Mouse (Mus musculus) ES-E14 (cell line): ENCODE data around the gene Vmn2r85. TPM values are rescaled to one million over a fixed set of nuclear protein-coding genes. Genes with fewer than 3 reads are reported as not detected.

Source experiments
- DNase-seq: peaks from one replicate; pipeline ENCODE4 v3.0.0-alpha.2; 2013; ENCODE audit warnings: low read depth, low spot score
- H3K27ac ChIP-seq: 2 replicates; pipeline ENCODE4 v1.5.1; 2012; ENCODE audit warnings: low read depth, mild to moderate bottlenecking, low read length, moderate library complexity, mixed read lengths; ENCODE audit not compliant: poor library complexity, insufficient read depth, severe bottlenecking
- H3K36me3 ChIP-seq: 2 replicates; pipeline ENCODE4 v1.6.1; 2012; ENCODE audit warnings: mild to moderate bottlenecking, low read length, moderate library complexity, mixed read lengths; ENCODE audit not compliant: control insufficient read depth, poor library complexity, insufficient read depth, severe bottlenecking
- H3K4me1 ChIP-seq, 2 experiments: fragments of 150-350 bp in 1 of 2; sonication (generic) in 1 of 2; 2 replicates each; pipeline ENCODE4 v1.6.1; 2012; ENCODE audit warnings: low read length in 2 of 2, mild to moderate bottlenecking in 1 of 2, mixed read lengths in 1 of 2; ENCODE audit not compliant: control insufficient read depth in 2 of 2, insufficient read depth in 2 of 2, poor library complexity in 1 of 2
- H3K4me3 ChIP-seq, 2 experiments: fragments of 150-350 bp in 1 of 2; sonication (generic) in 1 of 2; 2 replicates each; pipeline ENCODE4 v1.5.1; 2012; ENCODE audit warnings: low read length in 2 of 2, low read depth in 1 of 2, mild to moderate bottlenecking in 1 of 2, mixed read lengths in 1 of 2; ENCODE audit not compliant: insufficient read depth in 1 of 2, poor library complexity in 1 of 2, severe bottlenecking in 1 of 2
- H3K9ac ChIP-seq: 2 replicates; pipeline ENCODE4 v1.6.1; 2012; ENCODE audit warnings: low read depth, mild to moderate bottlenecking, low read length, mixed read lengths; ENCODE audit not compliant: poor library complexity, insufficient read depth, severe bottlenecking
- H3K9me3 ChIP-seq: fragments of 150-350 bp; sonication (generic); 2 replicates; pipeline ENCODE4 v1.6.1; 2012; ENCODE audit warnings: low read depth, mild to moderate bottlenecking, low read length; ENCODE audit not compliant: control insufficient read depth, insufficient read depth
- CHD2 ChIP-seq: IDR thresholded peaks from 2 replicates; pipeline ENCODE4 v1.6.1; 2014; ENCODE audit warnings: mild to moderate bottlenecking, low read depth, low read length, inconsistent platforms
- HCFC1 ChIP-seq: IDR thresholded peaks from 2 replicates; pipeline ENCODE4 v1.6.1; 2012; ENCODE audit warnings: low read length, inconsistent platforms, borderline replicate concordance; ENCODE audit not compliant: insufficient read depth
- MAFK ChIP-seq: IDR thresholded peaks from 2 replicates; pipeline ENCODE4 v1.6.1; 2014; ENCODE audit warnings: mild to moderate bottlenecking, low read depth, low read length, inconsistent platforms; ENCODE audit not compliant: insufficient read depth
- ZC3H11A ChIP-seq: IDR thresholded peaks from 2 replicates; pipeline ENCODE4 v1.6.1; 2012; ENCODE audit warnings: low read depth, mild to moderate bottlenecking, inconsistent platforms, low read length, borderline replicate concordance
- ZNF384 ChIP-seq: IDR thresholded peaks from 2 replicates; pipeline ENCODE4 v1.6.1; 2012; ENCODE audit warnings: low read depth, low read length, inconsistent platforms
- in situ Hi-C, 2 experiments: fragments of 600-800 bp; cut with MboI; formaldehyde crosslinking; loops; one replicate each; pipeline ENCODE4 v1.15.1; 2025; ENCODE audit warnings: low sequenced_read_pairs in 2 of 2, inconsistent platforms in 1 of 2; ENCODE audit not compliant: unreplicated experiment in 2 of 2
- total RNA-seq: library from RNA; depleted of rRNA; stranded (reverse); fragments of 300-350 nt; gene quantifications from 2 replicates; pipeline ENCODE4 v1.2.3, GENCODE M21; 2012

The Vmn2r85 gene
- total RNA-seq, 1 experiment, result not detected

GRCm38 (mm10) chr10:130375145-130375544 is 54.4 kb downstream of the Vmn2r85 start:
- no peak for DNase-seq

GRCm38 (mm10) chr10:130372491-130373173 is 56.9 kb downstream of the Vmn2r85 start:
- H3K27ac ChIP-seq, result no peak overlapping the region
- no peak for TF ChIP-seq HCFC1
- TF ChIP-seq MAFK, result no peak
- no peak for TF ChIP-seq ZNF384
- no peak for TF ChIP-seq ZC3H11A
- TF ChIP-seq CHD2, result no peak
- H3K36me3 ChIP-seq, result no peaks in the 10 kb centered on the region
- no peak overlapping the region for H3K4me3 ChIP-seq
- no peak for DNase-seq
- H3K9me3 ChIP-seq, result no peaks in the 10 kb centered on the region
- in situ Hi-C loops, result no loop called here
- H3K9ac ChIP-seq, result no peak overlapping the region
- no peaks in the 10 kb centered on the region for H3K4me1 ChIP-seq

More at GRCm38 (mm10) chr10:130375145-130375544, 54.4 kb downstream of the Vmn2r85 start:
- in situ Hi-C loops, result no loop called here
- H3K4me3 ChIP-seq, result no peak overlapping the region
- no peaks in the 10 kb centered on the region for H3K4me1 ChIP-seq
- no peaks in the 10 kb centered on the region for H3K36me3 ChIP-seq
- TF ChIP-seq ZNF384 (no peak), ZC3H11A (no peak), MAFK (no peak), CHD2 (no peak), HCFC1 (no peak)
- H3K9ac ChIP-seq, result no peak overlapping the region
- H3K27ac ChIP-seq, result no peak overlapping the region
- H3K9me3 ChIP-seq, result no peaks in the 10 kb centered on the region

- Histone ChIP-seq H3K27ac (no peak overlapping the region), H3K4me1 (no peaks in the 10 kb centered on the region), H3K9ac (no peak overlapping the region), H3K36me3 (no peaks in the 10 kb centered on the region), H3K4me3 (no peak overlapping the region), H3K9me3 (no peaks in the 10 kb centered on the region)
- in situ Hi-C loops, result no loop called here
- TF ChIP-seq MAFK (no peak), ZNF384 (no peak), HCFC1 (no peak), ZC3H11A (no peak), CHD2 (no peak)
- no peak for DNase-seq
These were observed 57.9 kb downstream of the Vmn2r85 start for GRCm38 (mm10) chr10:130371644-130372043.

DNA sequence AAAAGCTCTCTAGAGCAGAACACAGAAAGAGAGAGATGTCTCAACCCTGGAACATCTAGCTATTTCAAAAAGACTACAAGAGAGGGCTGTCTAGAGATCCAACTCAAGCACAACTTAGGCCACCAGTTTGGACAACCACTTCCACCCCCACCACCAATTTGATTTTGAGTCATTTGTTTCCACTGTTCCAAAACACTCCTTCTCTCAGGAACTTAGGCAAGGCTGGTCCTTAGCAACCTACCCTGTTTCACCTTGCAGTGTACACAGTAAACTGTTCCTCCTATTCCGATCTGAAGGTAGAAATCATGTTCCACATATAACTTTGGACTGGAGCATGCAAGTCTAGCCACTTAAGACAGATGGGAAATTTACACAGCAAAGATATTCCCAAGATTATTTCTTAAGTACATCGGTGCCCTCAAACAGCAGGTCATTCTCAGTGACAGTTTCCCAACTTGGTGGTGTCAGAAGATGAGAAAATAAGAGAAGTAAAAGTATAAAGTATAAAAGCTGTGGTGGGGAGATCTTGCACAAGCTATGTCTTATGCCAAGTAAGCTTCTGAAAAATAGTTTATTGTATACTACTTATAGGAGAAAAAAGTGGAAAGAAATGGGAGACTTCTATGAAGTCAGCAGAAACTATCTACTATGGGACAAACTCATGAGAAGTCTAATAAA is 59.4 kb downstream of the Vmn2r85 start:
- DNase-seq, result no peak
- Histone ChIP-seq H3K27ac (no peak overlapping the region), H3K9me3 (no peaks in the 10 kb centered on the region), H3K36me3 (no peaks in the 10 kb centered on the region), H3K4me3 (no peak overlapping the region), H3K4me1 (no peaks in the 10 kb centered on the region), H3K9ac (no peak overlapping the region)
- in situ Hi-C loops, result no loop called here
- TF ChIP-seq MAFK, result no peak
- no peak for TF ChIP-seq HCFC1
- no peak for TF ChIP-seq ZC3H11A
- TF ChIP-seq CHD2, result no peak
- TF ChIP-seq ZNF384, result no peak
